Mouse (Mus musculus): ENCODE data around the gene Lclat1. TPM values are rescaled to one million over a fixed set of nuclear protein-coding genes. Genes with fewer than 3 reads are reported as not detected.
"Not testable (repeated sequence)": the region's sequence is repeated elsewhere in the genome, so short reads cannot be mapped to it uniquely, and the experiment has no call there.

The Lclat1 gene
- total RNA-seq, 2 experiments from 2014 or later: 35.5 to 39.9 TPM

DNA sequence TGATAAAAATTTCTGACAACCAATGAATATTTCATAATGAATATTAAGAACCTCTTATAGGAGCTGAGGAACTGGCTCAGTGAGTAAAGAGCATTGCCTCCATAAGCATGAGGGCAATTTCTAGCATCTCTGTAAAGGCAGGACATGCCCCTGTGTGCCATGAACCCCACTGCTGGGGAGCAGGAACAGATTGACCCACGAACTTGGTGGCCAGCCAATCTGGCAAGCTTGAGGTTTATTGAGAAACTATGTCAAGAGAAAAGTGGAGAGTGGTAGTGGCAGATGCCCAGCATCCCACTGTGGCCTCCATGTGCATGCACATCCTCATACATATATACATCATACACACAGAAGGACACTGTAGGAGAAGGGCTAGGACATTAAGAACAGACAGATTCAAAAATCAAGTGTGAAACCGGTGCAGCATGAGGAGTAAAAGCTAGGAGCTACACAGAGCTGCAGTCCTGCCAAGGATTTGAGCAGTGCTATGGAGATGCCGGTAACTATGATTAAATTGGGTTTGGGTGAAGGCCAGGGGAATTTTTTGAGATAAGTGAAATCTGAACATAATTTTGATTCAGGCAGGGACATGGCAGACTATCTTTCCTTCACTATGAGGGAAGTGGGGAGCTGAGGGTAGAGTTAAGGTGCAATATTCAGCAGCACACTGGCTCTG lies 129.5 kb downstream of the Lclat1 start:
- DNase-seq (ENCODE audit: low spot score in 2 of 2): no peak

DNA sequence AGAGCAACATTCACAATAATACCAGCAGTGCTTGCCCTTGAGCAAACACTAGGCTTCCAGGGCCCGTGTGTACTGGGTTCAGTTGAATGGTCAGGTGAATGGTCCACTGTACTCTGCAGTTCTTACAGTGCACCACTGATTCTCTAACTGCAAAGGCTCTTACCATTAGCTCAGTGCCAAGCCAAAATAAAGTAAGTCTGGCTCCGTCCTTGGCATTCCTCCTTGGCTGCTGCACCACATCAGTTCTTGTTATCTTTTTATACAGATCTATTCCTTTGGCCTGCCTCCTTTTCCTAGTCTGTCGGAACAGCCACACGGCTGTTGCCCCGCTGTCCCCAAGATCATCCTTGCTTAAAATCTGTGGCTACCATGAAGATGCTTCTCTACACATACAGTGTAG lies 130.7 kb downstream of the Lclat1 start:
- no peak for DNase-seq (ENCODE audit: low spot score in 2 of 2)

DNA sequence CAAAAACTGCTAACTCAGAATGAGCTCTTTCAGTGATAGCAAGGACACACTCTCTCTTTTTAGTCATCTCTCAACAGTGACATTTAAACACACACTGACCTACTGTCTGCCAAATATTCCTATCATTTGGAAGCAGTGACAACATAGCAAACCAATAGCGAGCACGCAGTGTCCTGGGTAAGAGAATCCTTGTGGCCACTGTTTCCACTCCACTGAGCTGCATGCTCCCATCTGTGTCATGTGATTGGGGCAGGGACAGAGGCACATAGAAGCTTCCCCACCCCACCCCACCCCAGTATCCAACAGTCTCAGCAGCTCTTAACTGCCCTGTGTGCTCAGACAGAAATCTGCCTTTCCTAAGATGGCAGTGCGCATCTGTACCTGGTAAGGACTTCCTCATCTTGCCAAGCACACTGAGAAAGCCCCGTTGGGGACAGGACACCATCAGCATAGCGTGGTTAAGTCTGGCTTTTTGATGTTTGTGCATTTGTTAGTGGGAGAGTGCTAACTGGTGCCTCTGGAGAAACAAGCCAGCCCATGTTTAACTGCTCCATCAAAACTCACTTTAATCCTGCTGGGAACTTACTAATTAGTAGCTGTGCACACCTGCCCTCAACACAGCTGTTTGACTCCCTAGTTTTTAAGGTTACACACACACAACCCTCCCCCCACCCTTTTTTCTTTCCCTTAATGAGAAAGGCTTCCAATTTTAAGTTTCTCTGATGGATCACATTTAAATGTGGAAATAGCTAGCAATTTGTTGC lies 133.5 kb downstream of the Lclat1 start:
- no peak for DNase-seq (ENCODE audit: low spot score in 2 of 2)

DNA sequence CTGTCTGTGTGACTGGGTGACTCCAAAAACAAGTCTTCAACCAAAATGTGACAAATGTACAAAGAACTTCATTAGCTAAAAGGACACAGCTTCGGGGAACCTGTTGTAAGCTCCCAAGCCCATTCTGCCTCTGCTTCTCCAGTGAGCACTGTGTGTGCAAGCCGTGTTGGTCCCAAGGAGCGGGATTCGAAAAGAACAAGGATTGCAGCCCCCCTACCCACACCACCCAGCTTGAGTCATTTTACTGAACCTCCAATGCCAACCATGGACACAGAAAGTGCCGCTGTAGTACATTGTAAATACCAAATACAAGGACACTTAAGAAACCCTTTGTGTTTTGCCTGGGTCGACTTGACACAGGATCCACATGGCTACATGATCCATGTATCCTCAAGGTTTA lies 135.9 kb downstream of the Lclat1 start:
- no peak for DNase-seq (ENCODE audit: low spot score in 2 of 2)

DNA sequence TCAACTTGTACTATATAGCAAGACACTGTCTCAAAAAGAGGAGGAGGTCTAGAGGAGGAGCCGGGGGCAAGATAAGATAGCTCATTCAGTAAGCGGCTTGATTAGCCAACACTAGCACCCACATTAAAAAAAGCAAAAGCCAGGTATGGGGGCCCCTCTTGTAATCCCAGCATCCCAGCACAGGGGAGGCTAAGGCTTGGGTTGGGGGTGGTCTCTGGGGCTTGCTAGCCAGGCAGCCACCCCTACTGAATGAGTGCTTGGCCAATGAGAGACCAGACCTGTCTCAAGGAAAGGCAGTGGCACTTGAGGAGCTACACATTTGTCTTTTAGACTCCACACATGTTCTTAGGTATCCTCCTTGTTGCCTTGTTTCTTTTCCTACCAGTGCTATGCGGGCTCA lies 136.8 kb downstream of the Lclat1 start:
- DNase-seq (ENCODE audit: low spot score in 2 of 2): no peak

DNA sequence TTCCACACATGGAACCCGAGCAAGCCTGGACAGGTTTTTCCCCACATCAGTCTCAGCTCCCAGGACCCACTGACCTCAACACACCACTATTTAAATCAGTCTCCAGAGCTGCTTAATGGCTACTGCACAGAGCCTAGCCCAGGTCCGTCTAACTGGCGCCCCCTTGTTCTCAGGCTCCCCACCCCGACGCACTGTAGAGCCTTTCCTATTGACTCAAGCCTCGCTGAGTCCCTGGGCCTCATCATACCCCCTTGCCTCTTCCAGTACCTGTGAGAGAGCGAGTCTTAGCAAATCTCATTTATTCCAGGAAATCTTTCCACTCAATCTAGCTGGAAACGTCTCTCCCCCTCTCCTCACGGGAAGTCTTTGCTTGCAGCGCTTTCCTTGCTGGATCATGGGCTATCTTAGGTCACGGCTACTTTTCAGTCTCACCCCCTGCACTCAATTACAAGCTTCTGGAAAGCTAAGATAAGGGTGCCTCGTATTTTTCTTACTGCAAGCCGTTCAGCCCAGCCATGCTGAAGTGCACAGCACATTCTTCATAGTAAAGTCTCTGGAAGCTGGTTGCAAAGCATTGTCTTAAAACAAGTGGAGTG lies 137.4 kb downstream of the Lclat1 start:
- no peak for DNase-seq (ENCODE audit: low spot score in 2 of 2)

DNA sequence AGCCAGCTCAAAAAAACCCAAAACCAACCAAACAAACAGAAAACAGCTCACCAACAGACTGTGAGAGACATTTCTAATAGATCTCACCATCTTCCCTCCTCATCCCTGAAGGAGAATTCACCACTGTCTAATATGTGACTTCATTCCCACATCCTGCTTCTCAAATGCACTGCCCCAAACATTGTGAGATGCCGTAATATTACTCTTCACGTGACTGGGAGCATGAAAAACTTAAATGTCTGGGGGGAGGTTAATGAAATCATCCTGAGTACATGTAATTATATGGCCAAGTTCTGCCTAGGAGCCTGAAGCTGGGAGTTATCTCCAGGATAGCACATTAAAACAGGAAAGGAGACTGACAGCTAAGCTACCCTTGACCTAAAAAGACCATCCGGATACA lies 138.3 kb downstream of the Lclat1 start:
- no peak for DNase-seq (ENCODE audit: low spot score in 2 of 2)

DNA sequence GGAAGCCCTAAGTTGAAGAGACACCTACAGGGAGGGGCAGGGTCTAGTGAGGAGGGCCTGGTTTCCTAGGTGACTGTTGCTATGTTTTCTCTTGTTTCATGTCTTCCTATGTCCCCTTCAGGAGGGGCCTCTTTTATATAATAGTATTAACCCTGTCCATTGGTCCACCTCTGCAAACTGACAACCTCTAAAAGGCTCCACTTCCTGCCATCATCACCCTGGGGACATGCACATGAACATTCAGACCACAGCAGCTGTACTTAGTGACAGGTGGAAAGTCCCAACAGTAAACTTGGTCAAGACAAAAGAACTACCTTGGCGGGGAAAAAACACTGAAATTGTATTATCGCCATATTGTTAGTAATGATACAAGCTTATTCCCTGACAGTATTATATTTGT lies 139.1 kb downstream of the Lclat1 start:
- no peak for DNase-seq (ENCODE audit: low spot score in 2 of 2)

DNA sequence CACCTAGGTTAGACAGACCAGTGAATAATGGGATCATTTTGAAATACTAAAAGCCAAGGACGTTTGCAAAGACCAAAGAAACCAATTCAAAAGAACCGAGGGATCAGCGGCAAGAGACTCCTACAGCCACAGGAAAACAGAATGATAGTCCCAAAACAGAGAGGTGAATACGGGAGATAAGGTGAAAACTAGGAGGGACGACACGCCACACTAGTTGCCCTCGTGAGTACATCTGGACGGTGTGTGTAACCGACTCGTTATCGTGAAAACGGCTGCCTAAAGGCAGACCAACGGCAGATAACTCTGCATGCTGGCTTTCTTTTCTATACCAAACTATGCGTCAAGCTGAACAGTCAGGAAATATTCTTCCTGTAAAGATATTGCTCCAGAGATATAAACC lies 140.0 kb downstream of the Lclat1 start:
- no peak for DNase-seq (ENCODE audit: low spot score in 2 of 2)

DNA sequence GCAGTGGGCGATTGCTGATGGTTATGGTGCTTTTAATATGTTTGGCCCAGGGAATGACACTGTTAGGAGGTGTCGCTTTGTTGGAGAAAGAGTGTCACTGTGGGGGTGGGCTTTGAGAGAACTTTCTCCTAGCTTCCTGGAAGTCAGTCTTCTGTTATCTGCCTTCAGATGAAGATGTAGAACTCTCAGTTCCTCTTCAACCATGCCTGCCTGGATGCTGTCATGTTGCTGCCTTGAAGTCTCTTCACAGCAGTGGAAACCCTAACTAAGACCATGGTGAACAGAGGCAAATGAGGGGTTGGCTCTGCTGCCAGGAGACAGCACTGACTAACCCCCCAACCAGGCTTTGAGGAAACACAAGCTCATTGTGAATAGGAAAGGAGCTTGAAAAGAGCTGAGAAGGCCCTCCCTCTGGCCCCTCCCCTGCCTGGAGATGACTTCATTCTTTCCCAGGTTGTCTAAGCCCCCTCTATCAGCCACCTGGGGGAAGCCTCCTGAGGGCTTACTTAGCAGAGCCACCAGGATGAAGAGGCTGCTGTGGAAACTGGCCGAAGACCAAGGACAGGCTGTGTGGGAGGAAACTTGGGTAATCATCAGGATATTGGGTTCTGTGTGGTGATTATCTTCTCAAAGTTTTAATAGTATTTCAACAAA lies 142.8 kb downstream of the Lclat1 start:
- DNase-seq (ENCODE audit: low spot score in 2 of 2): no peak

DNA sequence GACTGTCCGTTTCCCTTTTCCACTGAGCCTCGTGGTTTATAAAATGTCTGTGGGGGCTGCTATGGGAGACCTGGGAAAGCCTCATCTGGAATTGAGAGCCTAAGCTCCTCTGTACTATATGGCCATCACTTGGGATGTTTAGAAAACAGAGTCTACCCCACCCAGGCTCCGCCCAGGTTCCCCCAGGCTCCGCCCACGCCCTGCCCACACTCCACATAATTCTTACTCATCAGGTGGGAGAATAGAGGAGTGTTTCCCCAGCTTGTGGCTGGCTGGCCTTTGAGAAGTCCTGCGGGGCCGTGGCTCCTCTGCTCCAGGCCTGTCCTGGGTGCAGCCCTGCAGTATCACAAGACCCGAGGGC lies 143.3 kb downstream of the Lclat1 start:
- no peak for DNase-seq (ENCODE audit: low spot score in 2 of 2)

DNA sequence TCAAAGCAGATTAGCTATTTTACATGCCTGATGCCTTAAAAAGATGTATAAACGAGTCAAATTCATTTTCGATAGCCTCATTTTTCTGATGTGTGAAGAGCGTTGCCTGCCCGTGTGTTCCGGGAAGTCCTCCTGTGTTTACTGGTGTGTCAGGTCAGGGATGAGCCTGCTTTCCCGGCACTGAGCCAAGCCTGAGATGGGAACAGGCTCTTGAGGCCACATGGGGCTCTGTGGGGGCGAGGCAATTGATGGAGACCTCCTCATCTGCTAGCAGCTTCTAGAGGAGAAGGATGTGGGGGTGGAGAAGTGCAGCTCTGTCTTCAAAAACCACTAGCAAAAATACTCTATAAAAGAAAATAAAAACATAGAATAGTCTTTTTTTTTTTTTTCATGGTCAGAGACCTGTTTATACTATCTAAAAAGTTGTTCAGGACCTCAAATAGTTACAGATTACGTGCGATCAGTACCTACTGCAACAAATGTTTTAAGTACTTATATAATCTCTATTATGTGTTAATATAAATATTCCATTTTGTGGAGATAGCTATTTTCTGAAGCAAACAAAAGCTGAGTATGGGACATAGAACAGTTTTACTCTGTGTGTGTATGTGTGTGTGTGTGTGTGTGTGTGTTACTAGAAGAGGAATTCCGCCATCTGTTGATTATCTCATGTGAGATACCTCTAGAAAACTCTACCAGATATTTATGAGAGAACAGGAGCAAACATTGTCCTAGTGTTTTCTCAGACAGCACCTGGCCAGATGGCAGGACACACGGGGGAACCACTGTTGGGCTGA lies 144.2 kb downstream of the Lclat1 start:
- no peak for DNase-seq (ENCODE audit: low spot score in 2 of 2)

DNA sequence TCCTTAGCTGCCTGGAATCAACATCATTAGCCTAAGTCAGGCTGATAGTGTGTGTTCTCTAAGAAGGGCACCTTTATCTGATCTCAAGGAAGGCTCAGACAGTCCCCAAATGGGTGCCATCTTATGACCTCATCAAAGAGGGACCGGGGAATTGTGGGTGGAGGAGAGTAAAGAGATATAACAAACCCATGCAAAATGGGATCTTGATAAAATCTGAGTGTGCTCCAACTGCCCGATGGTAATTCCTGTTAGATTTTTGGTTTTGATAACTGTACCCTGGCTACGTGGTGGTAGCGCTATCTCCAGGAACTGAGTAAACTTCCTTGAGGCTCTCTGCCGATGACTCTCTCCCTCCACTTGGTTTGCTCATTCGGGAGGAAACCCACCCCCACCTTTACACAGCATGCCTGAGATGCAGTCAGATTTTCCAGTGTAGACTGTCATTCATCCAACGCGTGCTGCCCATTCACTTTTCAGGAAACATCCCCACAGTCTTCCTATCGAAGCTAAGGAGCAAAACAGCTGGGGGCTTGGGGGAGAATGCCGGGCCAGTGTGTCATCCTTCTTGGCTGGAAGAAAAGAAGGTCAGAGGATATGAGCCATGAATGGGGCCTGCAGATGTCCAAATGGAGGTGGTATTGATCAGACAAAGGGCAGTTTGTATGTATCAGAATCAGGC lies 145.6 kb downstream of the Lclat1 start:
- DNase-seq (ENCODE audit: low spot score in 2 of 2): no peak

DNA sequence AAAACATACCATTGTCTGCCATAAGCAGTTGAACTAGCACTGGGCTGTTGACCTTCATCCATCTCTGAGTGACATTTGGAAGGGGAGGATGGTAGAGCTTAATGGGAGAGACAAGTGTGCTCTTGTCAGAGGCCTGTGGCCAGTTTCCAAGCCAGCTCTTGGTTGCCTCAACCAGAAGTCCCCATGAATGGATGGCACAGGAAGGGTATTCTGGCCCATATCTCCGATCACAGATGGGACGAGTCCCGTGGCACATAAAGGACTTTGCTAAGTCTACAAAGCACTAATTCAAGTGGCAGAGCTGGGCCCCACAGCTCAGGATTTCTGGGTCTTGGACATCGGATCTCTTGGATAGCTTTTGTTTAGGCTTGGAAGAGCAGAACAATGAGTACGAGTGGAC lies 148.0 kb downstream of the Lclat1 start:
- no peak for DNase-seq (ENCODE audit: low spot score in 2 of 2)

DNA sequence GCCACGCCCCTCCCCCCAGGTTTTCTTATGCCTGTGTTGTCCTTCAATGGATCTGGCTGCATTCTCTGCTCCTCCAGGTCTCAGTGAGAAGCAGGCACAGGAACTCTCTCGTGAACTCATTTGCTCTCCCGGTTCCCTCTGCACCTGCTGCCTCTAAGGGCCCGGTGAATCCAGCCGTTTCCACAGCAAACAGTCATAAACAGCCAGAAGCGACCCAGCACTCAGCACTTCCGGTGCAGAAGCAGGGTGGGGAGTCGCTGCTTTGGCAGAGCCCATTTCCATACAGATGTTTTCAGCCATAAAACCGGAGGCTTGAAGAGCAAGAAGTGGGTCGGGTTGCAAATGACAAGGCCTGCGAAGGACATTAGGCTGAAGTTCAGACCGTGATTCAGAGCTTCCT lies 150.8 kb downstream of the Lclat1 start:
- DNase-seq (ENCODE audit: low spot score in 2 of 2): no peak

DNA sequence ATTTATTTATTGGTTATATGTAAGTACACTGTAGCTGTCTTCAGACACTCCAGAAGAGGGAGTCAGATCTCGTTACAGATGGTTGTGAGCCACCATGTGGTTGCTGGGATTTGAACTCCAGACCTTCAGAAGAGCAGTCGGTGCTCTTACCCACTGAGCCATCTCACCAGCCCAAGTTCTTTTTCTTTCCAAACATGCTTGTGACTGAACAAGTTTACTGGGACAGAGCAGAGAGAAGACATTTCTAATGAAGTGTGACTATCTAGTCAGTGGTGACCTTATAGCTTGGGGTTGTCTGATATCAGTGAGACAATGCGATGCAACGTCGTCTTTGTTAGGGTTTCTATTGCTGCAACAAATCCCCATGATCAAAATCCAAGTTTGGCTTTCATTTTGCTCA lies 151.5 kb downstream of the Lclat1 start:
- DNase-seq (ENCODE audit: low spot score in 2 of 2): not testable (repeated sequence)

DNA sequence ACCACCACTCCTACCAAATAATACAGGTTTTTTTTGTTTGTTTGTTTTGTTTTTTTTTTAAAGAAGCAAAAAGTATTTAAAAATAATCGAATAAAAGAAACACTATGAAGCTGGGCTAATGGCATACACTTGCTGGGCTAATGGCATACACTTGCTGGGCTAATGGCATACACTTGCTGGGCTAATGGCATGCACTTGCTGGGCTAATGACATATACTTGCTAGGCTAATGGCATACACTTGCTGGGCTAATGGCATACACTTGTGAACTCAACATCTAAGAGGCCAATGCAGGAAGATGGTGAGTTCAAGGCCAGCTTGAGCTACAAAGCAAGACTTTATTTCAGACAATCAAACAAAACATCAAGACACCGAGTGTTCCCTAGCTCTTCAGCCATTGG lies 154.8 kb downstream of the Lclat1 start:
- DNase-seq (ENCODE audit: low spot score in 2 of 2): no peak

DNA sequence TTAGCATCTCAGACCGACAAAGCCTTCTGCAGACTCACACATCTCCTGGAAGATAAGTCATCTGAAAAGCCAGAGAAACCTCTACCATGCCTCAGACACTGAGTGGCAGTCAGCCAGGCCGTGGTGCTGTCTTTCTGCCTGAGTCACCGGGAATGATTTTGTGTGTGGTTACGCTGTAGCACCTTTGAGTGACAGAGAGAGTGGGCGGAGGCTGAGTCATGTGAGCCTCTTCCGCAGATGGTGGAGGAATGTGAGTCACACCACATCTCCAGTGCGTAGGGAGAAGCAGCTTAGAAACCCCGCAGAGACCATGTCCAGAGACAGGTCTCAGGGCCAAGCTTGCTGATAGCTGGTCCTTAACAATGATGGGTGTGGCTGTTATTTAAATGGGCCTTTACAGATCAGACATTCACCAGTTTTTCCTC lies 155.3 kb downstream of the Lclat1 start:
- DNase-seq (ENCODE audit: low spot score in 2 of 2): peak in 1 of 2 experiments; percentile 46

DNA sequence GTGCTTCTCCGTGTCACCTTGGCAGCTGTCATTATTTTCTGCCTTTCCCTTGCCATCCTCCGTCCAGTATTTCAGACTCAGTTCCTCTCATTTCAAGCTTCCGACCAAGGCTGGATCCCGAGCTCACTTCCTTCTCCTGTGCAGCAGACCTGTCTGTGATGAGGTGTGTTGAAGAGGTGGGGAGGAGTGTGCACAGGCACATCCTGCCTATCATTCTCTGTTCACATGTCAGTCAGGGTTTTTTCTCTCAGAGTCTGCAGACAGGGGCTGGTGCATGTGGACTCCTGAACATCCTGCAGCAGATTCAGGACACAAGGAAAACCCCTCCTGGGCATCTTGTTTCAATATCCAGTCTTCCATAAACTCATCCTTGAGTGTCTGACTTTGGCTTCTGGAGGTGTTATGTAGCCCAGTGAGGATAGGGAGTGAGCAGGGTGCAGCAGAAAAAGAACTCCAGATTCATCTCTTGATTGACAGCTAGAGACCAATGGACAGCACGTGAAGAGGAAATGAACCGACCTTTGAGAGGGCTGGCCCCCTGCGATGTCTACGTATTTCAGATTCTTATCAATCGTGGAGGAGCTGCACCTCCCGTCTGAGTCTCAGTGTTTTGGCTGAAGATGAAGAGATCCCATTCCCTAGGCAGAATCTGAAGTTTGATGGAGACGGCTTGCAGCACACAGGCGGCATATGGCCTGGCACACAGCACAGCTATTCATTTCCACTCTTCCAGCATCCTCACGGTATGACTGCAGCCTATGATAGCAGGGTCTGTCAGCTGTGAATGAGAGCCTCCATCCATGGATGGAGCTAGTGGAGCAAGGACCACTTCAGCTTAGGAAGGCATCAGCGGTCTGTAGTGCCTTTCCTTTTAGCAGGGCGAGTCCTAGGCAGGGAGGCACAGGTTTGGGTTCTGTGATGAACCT lies 163.3 kb downstream of the Lclat1 start:
- DNase-seq (ENCODE audit: low spot score in 2 of 2): no peak
